Mouse (Mus musculus): Measurements from ENCODE around the gene Phf1. TPM values are rescaled to one million over a fixed set of nuclear protein-coding genes. Genes with fewer than 3 reads are reported as not detected.
"Not testable (repeated sequence)": the region's sequence is repeated elsewhere in the genome, so short reads cannot be mapped to it uniquely, and the experiment has no call there.

Gene Phf1
- polyA plus RNA-seq, 1 experiment from 2014 or later: 17.9 TPM

DNA sequence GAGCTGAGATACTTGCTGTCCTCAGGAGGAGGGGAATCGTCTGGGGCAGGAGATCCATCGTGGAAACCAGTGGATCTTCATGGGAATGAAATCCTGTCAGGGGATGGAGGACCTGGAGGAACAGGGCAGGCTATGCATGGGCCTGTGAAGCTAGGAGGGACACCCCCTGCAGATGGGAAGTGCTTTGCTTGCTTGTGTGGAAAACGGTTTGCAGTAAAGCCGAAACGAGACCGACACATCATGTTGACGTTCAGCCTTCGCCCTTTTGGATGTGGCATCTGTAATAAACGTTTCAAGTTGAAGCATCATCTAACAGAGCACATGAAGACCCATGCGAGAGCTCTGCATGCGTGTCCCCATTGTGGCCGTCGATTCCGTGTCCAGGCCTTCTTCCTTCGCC, 41.7 kb downstream of the Phf1 start:
- H3K27me3 ChIP-seq: no peaks in the 10 kb centered on the region
- no peaks in the 10 kb centered on the region for H3K9me3 ChIP-seq
- H3K4me3 ChIP-seq: peak overlapping the region; percentile 80
- H3K36me3 ChIP-seq: peaks cover 66% of the 10 kb centered on the region
- H3K4me1 ChIP-seq (replicated peaks): peaks cover 66% of the 10 kb centered on the region
- ATAC-seq (ENCODE audit: low FRiP score): no peak
- 94% methylated on average over 15 of the region's 15 CpGs for WGBS
- H3K4me2 ChIP-seq: peak overlapping the region; percentile 99
- H3K9ac ChIP-seq: peak overlapping the region; percentile 88; the same call in 1 of the 2 replicates
- H3K27ac ChIP-seq: no peak overlapping the region

DNA sequence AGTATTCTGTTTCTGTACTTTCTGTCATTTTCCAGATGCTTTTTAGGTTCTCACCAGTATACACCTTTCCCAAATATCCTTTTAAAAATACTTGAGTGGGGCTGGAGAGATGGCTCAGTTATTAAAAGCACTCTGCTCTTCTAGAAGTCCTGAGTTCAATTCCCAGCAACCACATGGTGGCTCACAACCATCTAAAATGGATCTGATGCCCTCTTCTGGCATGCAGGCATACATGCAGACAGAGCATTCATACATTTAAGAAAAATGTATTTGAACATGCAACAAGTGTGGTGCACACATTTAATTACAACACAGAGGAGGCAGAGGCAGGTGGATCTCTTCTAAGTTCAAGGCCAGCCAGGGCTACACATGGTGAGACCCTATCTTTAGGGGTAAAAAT, 42.6 kb downstream of the Phf1 start:
- Histone ChIP-seq H3K9ac (no peak overlapping the region), H3K27ac (no peak overlapping the region), H3K27me3 (no peaks in the 10 kb centered on the region), H3K36me3 (peaks cover 62% of the 10 kb centered on the region), H3K4me3 (no peak overlapping the region), H3K9me3 (no peaks in the 10 kb centered on the region), H3K4me2 (no peak overlapping the region), H3K4me1 (replicated peaks) (peaks cover 68% of the 10 kb centered on the region)
- no peak for ATAC-seq (ENCODE audit: low FRiP score)

DNA sequence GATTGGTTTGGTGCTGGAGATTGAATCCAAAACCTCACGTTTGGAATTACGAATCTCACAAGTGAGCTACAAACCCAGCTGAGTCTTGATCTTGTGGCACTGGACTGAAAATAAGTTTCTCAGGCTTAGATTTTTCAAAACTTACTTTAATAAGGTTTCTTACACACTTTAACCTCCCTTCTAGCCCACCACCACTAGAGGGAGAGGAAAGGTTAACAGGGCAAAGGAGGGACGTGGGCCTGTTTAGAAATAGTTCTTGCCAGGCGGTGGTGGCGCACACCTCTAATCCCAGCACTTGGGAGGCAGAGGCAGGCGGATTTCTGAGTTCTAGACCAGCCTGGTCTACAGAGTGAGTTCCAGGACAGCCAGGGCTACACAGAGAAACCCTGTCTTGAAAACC, 44.5 kb downstream of the Phf1 start:
- WGBS: 97% methylated on average over 6 of the region's 6 CpGs
- H3K4me1 ChIP-seq (replicated peaks): peaks cover 51% of the 10 kb centered on the region
- ATAC-seq (ENCODE audit: low FRiP score): not testable (repeated sequence)

DNA sequence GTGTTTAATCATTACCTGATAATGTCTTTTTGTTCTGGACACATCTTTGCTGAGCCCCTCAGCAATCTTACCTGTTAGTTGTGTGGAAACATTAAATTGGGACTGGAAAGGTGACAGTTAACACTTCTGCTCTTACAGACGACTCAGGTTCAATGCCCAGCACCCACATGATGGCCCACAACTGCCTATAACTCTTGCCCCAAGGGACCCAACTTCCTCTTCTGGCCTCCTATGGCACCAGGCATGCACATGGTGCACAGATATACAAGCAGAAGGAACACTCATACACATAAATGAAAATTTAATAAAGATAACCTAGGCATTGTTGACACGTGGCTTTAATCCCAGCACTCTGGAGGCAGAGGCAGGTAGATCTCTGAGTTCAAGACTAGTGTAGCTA, 46.6 kb downstream of the Phf1 start:
- no peaks in the 10 kb centered on the region for H3K9me3 ChIP-seq
- H3K27ac ChIP-seq: no peak overlapping the region
- no peak overlapping the region for H3K9ac ChIP-seq
- H3K4me1 ChIP-seq (replicated peaks): peaks cover 38% of the 10 kb centered on the region
- peaks cover 59% of the 10 kb centered on the region for H3K36me3 ChIP-seq
- no peak overlapping the region for H3K4me3 ChIP-seq
- no peaks in the 10 kb centered on the region for H3K27me3 ChIP-seq
- no peak overlapping the region for H3K4me2 ChIP-seq
- ATAC-seq (ENCODE audit: low FRiP score): no peak
- WGBS: 82% methylated on average over 2 of the region's 2 CpGs

More for the DNA sequence above, 44.5 kb downstream of the Phf1 start:
- not testable (repeated sequence) for H3K4me2 ChIP-seq, H3K9me3 ChIP-seq, H3K27ac ChIP-seq, H3K4me3 ChIP-seq, H3K9ac ChIP-seq, H3K27me3 ChIP-seq
- H3K36me3 ChIP-seq: peaks cover 60% of the 10 kb centered on the region

DNA sequence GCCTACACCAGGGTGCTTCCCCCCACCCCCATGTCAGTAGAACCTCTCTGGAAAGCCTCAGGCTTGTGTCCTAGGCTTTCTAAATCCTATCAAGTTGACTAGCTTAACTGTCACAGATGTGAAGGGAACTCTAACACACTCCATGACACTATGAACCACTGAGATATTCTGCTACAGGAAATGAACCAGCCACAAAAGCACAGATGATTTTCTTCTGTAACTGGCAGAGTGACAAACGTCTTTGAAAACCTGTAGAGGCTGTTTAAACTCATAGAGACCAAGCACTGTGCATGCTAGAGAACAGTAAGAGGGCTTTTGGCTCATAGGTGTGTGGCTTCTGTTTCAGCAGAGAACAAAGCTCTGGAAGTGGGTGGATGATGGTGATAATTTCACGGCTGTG, 48.2 kb downstream of the Phf1 start:
- Histone ChIP-seq H3K4me2 (no peak overlapping the region), H3K9ac (no peak overlapping the region), H3K36me3 (peaks cover 42% of the 10 kb centered on the region), H3K27ac (no peak overlapping the region), H3K4me3 (no peak overlapping the region), H3K9me3 (no peaks in the 10 kb centered on the region), H3K27me3 (no peaks in the 10 kb centered on the region), H3K4me1 (replicated peaks) (peaks cover 22% of the 10 kb centered on the region)
- no peak for ATAC-seq (ENCODE audit: low FRiP score)
- 84% methylated on average over 2 of the region's 2 CpGs for WGBS

DNA sequence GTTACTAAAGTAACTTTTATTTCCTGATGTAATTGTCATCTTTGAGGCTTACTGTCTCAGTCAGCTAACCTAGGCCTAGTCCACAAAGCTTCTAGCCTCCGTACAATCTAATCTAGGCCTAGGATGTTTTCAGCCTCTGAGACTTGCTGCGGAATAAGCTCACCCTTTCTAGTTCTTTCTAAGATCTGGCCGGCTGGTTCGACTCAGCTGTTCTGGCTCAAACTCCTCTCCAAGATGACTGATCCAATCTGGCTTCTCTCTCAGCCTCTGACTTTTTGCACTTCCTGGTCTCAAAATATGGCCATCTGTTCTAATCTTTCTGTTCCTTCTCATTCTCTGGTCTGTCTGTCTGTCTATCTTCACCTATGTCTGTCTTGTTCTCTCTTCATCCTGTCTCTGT, 50.5 kb downstream of the Phf1 start:
- Histone ChIP-seq H3K4me1 (replicated peaks) (peaks cover 13% of the 10 kb centered on the region; the same call in 1 of the 2 replicates), H3K4me2 (no peak overlapping the region), H3K4me3 (no peak overlapping the region), H3K27ac (no peak overlapping the region), H3K36me3 (peaks cover 28% of the 10 kb centered on the region), H3K27me3 (no peaks in the 10 kb centered on the region), H3K9ac (no peak overlapping the region), H3K9me3 (no peaks in the 10 kb centered on the region)
- ATAC-seq (ENCODE audit: low FRiP score): no peak
- 98% methylated on average over 4 of the region's 4 CpGs for WGBS

DNA sequence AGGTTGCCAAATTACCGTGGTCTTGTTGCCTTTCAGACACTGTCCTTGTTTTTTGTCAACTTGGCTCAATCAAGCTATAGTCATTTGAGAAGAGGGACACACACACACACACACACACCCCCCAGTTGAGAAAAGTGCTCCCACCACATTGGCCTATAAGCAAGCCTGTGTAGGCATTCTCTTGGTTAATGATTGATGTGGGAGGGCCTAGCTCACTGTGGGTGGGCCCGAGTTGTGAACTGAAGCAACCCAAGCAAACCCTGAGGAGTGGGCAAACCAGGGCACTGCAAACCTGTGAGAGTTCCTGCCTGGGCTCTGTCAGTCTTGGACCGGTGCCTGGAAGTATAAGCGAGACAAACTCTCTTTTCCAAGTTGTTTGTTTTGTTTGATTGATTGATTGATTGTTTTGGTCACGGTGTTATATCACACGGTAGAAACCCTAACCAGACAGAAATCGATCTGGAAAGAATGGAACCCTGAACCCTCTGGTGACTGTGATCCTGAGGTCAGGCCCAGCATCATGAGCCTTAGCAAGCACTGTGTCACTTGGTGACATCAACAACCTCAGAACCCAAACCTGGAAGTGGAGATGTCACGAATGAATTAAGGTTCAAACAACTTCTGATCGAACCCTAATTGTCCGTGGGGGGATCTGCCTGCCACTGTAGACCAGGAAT, 52.8 kb downstream of the Phf1 start:
- 77% methylated on average over 10 of the region's 10 CpGs for WGBS
- ATAC-seq (ENCODE audit: low FRiP score): no peak
- Histone ChIP-seq H3K27me3 (no peaks in the 10 kb centered on the region), H3K4me1 (replicated peaks) (no peaks in the 10 kb centered on the region), H3K4me2 (no peak overlapping the region), H3K36me3 (peaks cover 10% of the 10 kb centered on the region), H3K9ac (no peak overlapping the region), H3K9me3 (no peaks in the 10 kb centered on the region), H3K4me3 (no peak overlapping the region), H3K27ac (no peak overlapping the region)

Small RNAs within 50 kb of the gene (microRNA-seq; reads per million reads assigned to microRNA genes)
- not detected for gene Gm27775
- not detected for gene Mir3083
- gene Mir6968: 0.70 reads per million

Other genes with a start within 250 kb of the Phf1 start
- 15.2 and 15.3 TPM in 2 replicates for gene Crebrf, start 217.4 kb upstream of the Phf1 start, polyA plus RNA-seq (2015; fragmentation: Nextera tagmentation; extraction: Ambion mirVana)
- 50.3 and 60.7 TPM in 2 replicates for gene Bnip1, start 152.0 kb upstream of the Phf1 start, polyA plus RNA-seq (2015; fragmentation: Nextera tagmentation; extraction: Ambion mirVana)
- 0.39 and 0.67 TPM in 2 replicates for gene Nkx2-5, start 88.0 kb upstream of the Phf1 start, polyA plus RNA-seq (2015; fragmentation: Nextera tagmentation; extraction: Ambion mirVana)
- gene Kifc5b, start 16.0 kb upstream of the Phf1 start, polyA plus RNA-seq (2015; fragmentation: Nextera tagmentation; extraction: Ambion mirVana): 3.6 and 4.5 TPM in 2 replicates
- gene Cuta, start 6.5 kb downstream of the Phf1 start, polyA plus RNA-seq (2015; fragmentation: Nextera tagmentation; extraction: Ambion mirVana): 133 and 148 TPM in 2 replicates
- gene Syngap1, start 8.2 kb downstream of the Phf1 start, polyA plus RNA-seq (2015; fragmentation: Nextera tagmentation; extraction: Ambion mirVana): 4.6 and 5.9 TPM in 2 replicates
- 17.8 and 18.0 TPM in 2 replicates for gene Zbtb9, start 40.1 kb downstream of the Phf1 start, polyA plus RNA-seq (2015; fragmentation: Nextera tagmentation; extraction: Ambion mirVana)
- 2.5 and 3.1 TPM in 2 replicates for gene Bak1, start 96.0 kb downstream of the Phf1 start, polyA plus RNA-seq (2015; fragmentation: Nextera tagmentation; extraction: Ambion mirVana)
- 1.1 and 1.2 TPM in 2 replicates for gene Itpr3, start 124.3 kb downstream of the Phf1 start, polyA plus RNA-seq (2015; fragmentation: Nextera tagmentation; extraction: Ambion mirVana)
- 335 and 349 TPM in 2 replicates for gene Uqcc2, start 200.9 kb downstream of the Phf1 start, polyA plus RNA-seq (2015; fragmentation: Nextera tagmentation; extraction: Ambion mirVana)
- gene Ip6k3, start 234.7 kb downstream of the Phf1 start, polyA plus RNA-seq (2015; fragmentation: Nextera tagmentation; extraction: Ambion mirVana): 0.45 and 0.58 TPM in 2 replicates